Mouse (Mus musculus): ENCODE measurements at regions not wholly inside any gene's neighbourhood (a gene's known extent, or its start where the extent isn't known, plus 50 kb on each side); places are given as distances from the start of the nearest gene placed in this dataset.

- no peak for DNase-seq (ENCODE audit: low spot score in 2 of 2)
These were observed 2634.2 kb downstream of the 9330182O14Rik start for GRCm38 (mm10) chr15:42768396-42768795.

GRCm38 (mm10) chr15:42779903-42780302 lies 2645.7 kb downstream of the 9330182O14Rik start:
- no peak for DNase-seq (ENCODE audit: low spot score in 2 of 2)

- no peak for DNase-seq (ENCODE audit: low spot score in 2 of 2)
These were observed 2667.1 kb downstream of the 9330182O14Rik start for GRCm38 (mm10) chr15:42801217-42801616.

- no peak for DNase-seq (ENCODE audit: low spot score in 2 of 2)
These were observed 2676.8 kb downstream of the 9330182O14Rik start for GRCm38 (mm10) chr15:42810871-42811490.

- DNase-seq (ENCODE audit: low spot score in 2 of 2): no peak
These were observed 2681.0 kb downstream of the 9330182O14Rik start for GRCm38 (mm10) chr15:42815026-42815724.

GRCm38 (mm10) chr15:42838839-42839238 lies 2704.7 kb downstream of the 9330182O14Rik start:
- no peak for DNase-seq (ENCODE audit: low spot score in 2 of 2)

- DNase-seq (ENCODE audit: low spot score in 2 of 2): no peak
These were observed 2715.8 kb downstream of the 9330182O14Rik start for GRCm38 (mm10) chr15:42850003-42850402.

GRCm38 (mm10) chr15:42872491-42872890 lies 2738.3 kb downstream of the 9330182O14Rik start:
- no peak for DNase-seq (ENCODE audit: low spot score in 2 of 2)

GRCm38 (mm10) chr15:42894611-42895010 lies 2760.4 kb downstream of the 9330182O14Rik start:
- DNase-seq (ENCODE audit: low spot score in 2 of 2): no peak

GRCm38 (mm10) chr15:42900056-42900455 lies 2765.9 kb downstream of the 9330182O14Rik start:
- no peak for DNase-seq (ENCODE audit: low spot score in 2 of 2)

- no peak for DNase-seq (ENCODE audit: low spot score in 2 of 2)
These were observed 2767.6 kb downstream of the 9330182O14Rik start for GRCm38 (mm10) chr15:42901782-42902181.

- no peak for DNase-seq (ENCODE audit: low spot score in 2 of 2)
These were observed 2777.2 kb downstream of the 9330182O14Rik start for GRCm38 (mm10) chr15:42911357-42911756.

GRCm38 (mm10) chr15:42912880-42913279 lies 2778.7 kb downstream of the 9330182O14Rik start:
- DNase-seq (ENCODE audit: low spot score in 2 of 2): no peak

GRCm38 (mm10) chr15:42913285-42913684 lies 2779.1 kb downstream of the 9330182O14Rik start:
- DNase-seq (ENCODE audit: low spot score in 2 of 2): no peak

GRCm38 (mm10) chr15:42914099-42914498 lies 2779.9 kb downstream of the 9330182O14Rik start:
- DNase-seq (ENCODE audit: low spot score in 2 of 2): peak in 1 of 2 experiments; percentile 23

GRCm38 (mm10) chr15:42915195-42915594 lies 2781.0 kb downstream of the 9330182O14Rik start:
- no peak for DNase-seq (ENCODE audit: low spot score in 2 of 2)

GRCm38 (mm10) chr15:42921618-42922017 lies 2787.5 kb downstream of the 9330182O14Rik start:
- DNase-seq (ENCODE audit: low spot score in 2 of 2): no peak

GRCm38 (mm10) chr15:42928331-42928730 lies 2794.2 kb downstream of the 9330182O14Rik start:
- DNase-seq (ENCODE audit: low spot score in 2 of 2): no peak

GRCm38 (mm10) chr15:42944610-42945009 lies 2810.4 kb downstream of the 9330182O14Rik start:
- DNase-seq (ENCODE audit: low spot score in 2 of 2): no peak

GRCm38 (mm10) chr15:42955167-42955566 lies 2821.0 kb downstream of the 9330182O14Rik start:
- no peak for DNase-seq (ENCODE audit: low spot score in 2 of 2)

GRCm38 (mm10) chr15:42962747-42963338 lies 2828.7 kb downstream of the 9330182O14Rik start:
- peak; percentile 9 to 12 for DNase-seq (ENCODE audit: low spot score in 2 of 2)

GRCm38 (mm10) chr15:42965314-42965713 lies 2831.1 kb downstream of the 9330182O14Rik start:
- no peak for DNase-seq (ENCODE audit: low spot score in 2 of 2)
